Mouse (Mus musculus): ENCODE measurements around the gene Ttc6. TPM values are rescaled to one million over a fixed set of nuclear protein-coding genes. Genes with fewer than 3 reads are reported as not detected.

The Ttc6 gene
- polyA plus RNA-seq, 1 experiment from 2014 or later = 2.8 TPM

GRCm38 (mm10) chr12:57622030-57622429 is 58.1 kb downstream of the Ttc6 start:
- WGBS = 73% methylated on average over 5 of the region's 5 CpGs
- ATAC-seq (ENCODE audit: insufficient read depth, low FRiP score) = no peak
- Histone ChIP-seq H3K9ac (ENCODE audit: low read length) (no peak overlapping the region), H3K36me3 (ENCODE audit: control insufficient read depth, insufficient read depth, low read length) (no peaks in the 10 kb centered on the region), H3K4me2 (ENCODE audit: low read depth, low read length) (no peak overlapping the region), H3K4me3 (replicated peaks; ENCODE audit: low read length) (no peak overlapping the region), H3K9me3 (replicated peaks; ENCODE audit: control insufficient read depth, low read length) (no peaks in the 10 kb centered on the region), H3K27ac (ENCODE audit: low read length) (no peak overlapping the region), H3K4me1 (ENCODE audit: control insufficient read depth, insufficient read depth, low read length) (no peaks in the 10 kb centered on the region), H3K27me3 (ENCODE audit: control insufficient read depth, insufficient read depth, low read length) (no peaks in the 10 kb centered on the region)

DNA sequence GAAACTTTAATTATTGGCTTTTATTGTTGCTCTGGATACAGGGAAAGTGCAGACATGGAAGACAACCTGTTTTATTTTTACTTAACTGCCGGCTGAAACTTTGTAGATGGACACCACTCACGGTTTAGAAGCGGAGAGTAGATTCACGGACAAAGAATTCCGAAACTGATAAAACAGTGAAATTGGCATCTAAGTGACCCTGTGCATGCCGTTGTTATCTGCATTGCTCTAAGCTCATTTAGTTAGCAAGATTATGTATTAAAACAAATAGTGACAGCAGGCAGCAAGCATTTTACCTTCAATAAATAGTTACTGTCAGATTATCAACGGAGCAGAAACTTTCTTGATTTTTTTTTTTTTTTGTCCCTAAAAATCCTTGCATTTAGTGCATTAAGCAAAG is 59.4 kb downstream of the Ttc6 start:
- Histone ChIP-seq H3K4me1 (ENCODE audit: control insufficient read depth, insufficient read depth, low read length) (no peaks in the 10 kb centered on the region), H3K9ac (ENCODE audit: low read length) (no peak overlapping the region), H3K36me3 (ENCODE audit: control insufficient read depth, insufficient read depth, low read length) (no peaks in the 10 kb centered on the region), H3K27me3 (ENCODE audit: control insufficient read depth, insufficient read depth, low read length) (no peaks in the 10 kb centered on the region), H3K4me2 (ENCODE audit: low read depth, low read length) (peak overlapping the region; percentile 34; the same call in 1 of the 2 replicates), H3K4me3 (replicated peaks; ENCODE audit: low read length) (no peak overlapping the region), H3K9me3 (replicated peaks; ENCODE audit: control insufficient read depth, low read length) (no peaks in the 10 kb centered on the region), H3K27ac (ENCODE audit: low read length) (peak overlapping the region; percentile 23; the same call in 1 of the 2 replicates)
- ATAC-seq (ENCODE audit: insufficient read depth, low FRiP score) = no peak
- 21% methylated on average over 7 of the region's 7 CpGs for WGBS

DNA sequence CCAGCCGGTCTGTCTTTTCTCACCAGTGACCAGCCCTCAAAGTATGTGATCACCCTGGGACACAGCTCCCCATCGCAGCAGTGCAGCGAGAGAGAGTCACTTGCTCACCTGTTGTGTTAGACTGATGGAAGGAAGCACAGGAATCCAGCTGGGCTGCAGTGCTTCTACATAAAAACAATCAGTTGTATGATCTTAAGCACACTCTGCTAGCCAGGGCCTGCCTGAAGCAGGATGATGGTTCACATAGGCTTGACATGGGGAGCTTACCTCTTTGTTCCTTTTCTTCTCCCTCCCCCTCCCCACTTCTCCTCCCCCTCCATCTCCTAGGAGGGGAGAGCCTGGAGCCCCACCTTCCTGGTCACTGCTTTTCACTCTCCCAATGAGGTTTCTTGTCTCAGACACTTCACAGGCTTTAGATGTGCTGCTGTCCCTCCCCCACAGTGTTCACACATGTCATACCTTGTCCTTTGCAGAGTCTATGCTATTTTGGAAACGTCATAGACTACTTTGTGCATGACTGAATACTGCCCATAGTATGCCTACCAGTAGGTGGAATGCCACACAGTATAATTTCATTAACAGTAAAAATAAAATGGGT is 60.2 kb downstream of the Ttc6 start:
- Histone ChIP-seq H3K4me2 (ENCODE audit: low read depth, low read length) (no peak overlapping the region; the same call in 1 of the 2 replicates), H3K9me3 (replicated peaks; ENCODE audit: control insufficient read depth, low read length) (no peaks in the 10 kb centered on the region), H3K4me1 (ENCODE audit: control insufficient read depth, insufficient read depth, low read length) (no peaks in the 10 kb centered on the region), H3K9ac (ENCODE audit: low read length) (no peak overlapping the region), H3K4me3 (replicated peaks; ENCODE audit: low read length) (no peak overlapping the region), H3K27me3 (ENCODE audit: control insufficient read depth, insufficient read depth, low read length) (no peaks in the 10 kb centered on the region), H3K27ac (ENCODE audit: low read length) (no peak overlapping the region), H3K36me3 (ENCODE audit: control insufficient read depth, insufficient read depth, low read length) (no peaks in the 10 kb centered on the region)
- ATAC-seq (ENCODE audit: insufficient read depth, low FRiP score) = peak; percentile 66
- 31% methylated on average over 4 of the region's 4 CpGs for WGBS

DNA sequence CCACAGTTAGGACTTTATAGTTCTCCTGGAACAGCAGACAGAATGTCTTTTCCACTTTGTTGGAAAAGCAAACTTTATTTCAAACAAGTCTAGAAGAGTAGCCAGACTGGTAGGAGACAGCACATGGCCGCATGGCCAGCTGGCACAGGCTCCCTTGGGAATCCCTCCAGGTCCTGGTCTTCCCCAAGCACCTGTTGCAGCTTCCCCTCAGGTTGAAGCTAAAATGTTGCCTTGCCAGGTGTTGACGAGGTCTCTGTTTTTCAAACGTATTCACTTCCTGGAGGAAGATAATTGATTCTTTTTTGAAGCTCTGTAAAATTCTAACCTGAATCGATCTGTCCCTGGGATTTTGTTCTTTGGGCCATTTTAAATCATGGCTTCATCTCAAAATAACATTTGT is 86.1 kb downstream of the Ttc6 start:
- Histone ChIP-seq H3K4me1 (ENCODE audit: control insufficient read depth, insufficient read depth, low read length) (no peaks in the 10 kb centered on the region), H3K9ac (ENCODE audit: low read length) (no peak overlapping the region), H3K36me3 (ENCODE audit: control insufficient read depth, insufficient read depth, low read length) (no peaks in the 10 kb centered on the region), H3K27ac (ENCODE audit: low read length) (no peak overlapping the region), H3K27me3 (ENCODE audit: control insufficient read depth, insufficient read depth, low read length) (no peaks in the 10 kb centered on the region), H3K4me3 (replicated peaks; ENCODE audit: low read length) (no peak overlapping the region), H3K4me2 (ENCODE audit: low read depth, low read length) (no peak overlapping the region), H3K9me3 (replicated peaks; ENCODE audit: control insufficient read depth, low read length) (no peaks in the 10 kb centered on the region)
- 76% methylated on average over 4 of the region's 4 CpGs for WGBS
- no peak for ATAC-seq (ENCODE audit: insufficient read depth, low FRiP score)

DNA sequence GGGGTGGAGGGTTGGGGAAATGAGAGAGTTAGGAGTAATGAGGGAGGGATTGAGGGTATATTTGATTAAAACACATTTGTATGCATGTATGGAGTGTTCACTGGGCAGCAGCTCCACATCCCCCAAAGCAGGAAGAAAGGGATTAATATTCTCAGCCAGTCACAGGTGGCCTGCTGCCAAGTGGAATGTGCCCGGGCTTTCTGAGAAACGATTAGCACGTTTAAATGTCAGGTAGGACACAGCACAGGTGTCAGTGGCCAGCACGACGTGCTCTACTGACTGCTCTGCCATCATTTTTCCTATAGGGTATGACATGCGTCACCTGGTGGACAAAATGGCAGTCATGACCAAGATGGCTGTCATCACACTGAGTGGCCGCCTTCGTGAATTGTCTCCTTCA is 86.8 kb downstream of the Ttc6 start:
- Histone ChIP-seq H3K9me3 (replicated peaks; ENCODE audit: control insufficient read depth, low read length) (no peaks in the 10 kb centered on the region), H3K4me2 (ENCODE audit: low read depth, low read length) (no peak overlapping the region), H3K27me3 (ENCODE audit: control insufficient read depth, insufficient read depth, low read length) (no peaks in the 10 kb centered on the region), H3K4me1 (ENCODE audit: control insufficient read depth, insufficient read depth, low read length) (no peaks in the 10 kb centered on the region), H3K27ac (ENCODE audit: low read length) (no peak overlapping the region), H3K9ac (ENCODE audit: low read length) (no peak overlapping the region), H3K36me3 (ENCODE audit: control insufficient read depth, insufficient read depth, low read length) (no peaks in the 10 kb centered on the region), H3K4me3 (replicated peaks; ENCODE audit: low read length) (no peak overlapping the region)
- no peak for ATAC-seq (ENCODE audit: insufficient read depth, low FRiP score)
- 56% methylated on average over 8 of the region's 8 CpGs for WGBS

DNA sequence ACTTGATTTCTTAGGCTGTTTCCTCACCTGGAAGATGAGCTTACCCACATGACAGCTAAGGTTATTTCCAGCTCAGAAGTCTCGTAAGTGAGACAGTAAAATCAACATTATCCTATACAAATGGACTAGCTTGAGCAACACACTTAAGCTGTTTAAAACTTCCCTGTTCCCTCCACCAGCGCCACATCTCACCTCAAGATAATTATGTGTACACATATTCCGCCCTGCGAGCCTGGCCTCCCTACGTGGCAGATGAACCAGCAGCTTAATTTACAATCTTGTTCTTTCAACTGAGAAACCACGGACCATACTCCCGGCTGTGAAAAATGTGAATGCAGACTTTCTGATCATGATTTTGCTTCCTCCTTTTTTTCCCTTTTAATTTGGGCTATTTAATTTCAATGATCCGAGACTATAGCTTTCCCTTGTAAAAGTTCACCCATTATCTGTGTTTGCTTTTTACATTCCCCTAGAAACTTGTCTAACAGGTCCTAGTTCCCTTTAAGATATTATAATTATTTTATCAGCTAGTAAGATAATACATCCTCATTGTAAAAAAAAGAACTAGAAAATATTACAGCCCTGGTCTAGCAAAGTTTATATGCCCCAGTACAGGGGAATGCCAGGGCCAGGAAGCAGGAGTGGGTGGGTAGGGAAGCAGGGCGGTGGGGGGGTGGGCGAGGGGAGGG is 99.2 kb downstream of the Ttc6 start:
- Histone ChIP-seq H3K9ac (ENCODE audit: low read length) (peak overlapping the region; percentile 34; the same call in 1 of the 2 replicates), H3K27ac (ENCODE audit: low read length) (peak overlapping the region; percentile 95), H3K9me3 (replicated peaks; ENCODE audit: control insufficient read depth, low read length) (no peaks in the 10 kb centered on the region), H3K4me1 (ENCODE audit: control insufficient read depth, insufficient read depth, low read length) (no peaks in the 10 kb centered on the region; the same call in 1 of the 2 replicates), H3K4me3 (replicated peaks; ENCODE audit: low read length) (no peak overlapping the region; the same call in 1 of the 2 replicates), H3K36me3 (ENCODE audit: control insufficient read depth, insufficient read depth, low read length) (no peaks in the 10 kb centered on the region), H3K4me2 (ENCODE audit: low read depth, low read length) (peak overlapping the region; percentile 44), H3K27me3 (ENCODE audit: control insufficient read depth, insufficient read depth, low read length) (no peaks in the 10 kb centered on the region)
- peak; percentile 87 for ATAC-seq (ENCODE audit: insufficient read depth, low FRiP score)
- WGBS = 43% methylated on average over 10 of the region's 10 CpGs

DNA sequence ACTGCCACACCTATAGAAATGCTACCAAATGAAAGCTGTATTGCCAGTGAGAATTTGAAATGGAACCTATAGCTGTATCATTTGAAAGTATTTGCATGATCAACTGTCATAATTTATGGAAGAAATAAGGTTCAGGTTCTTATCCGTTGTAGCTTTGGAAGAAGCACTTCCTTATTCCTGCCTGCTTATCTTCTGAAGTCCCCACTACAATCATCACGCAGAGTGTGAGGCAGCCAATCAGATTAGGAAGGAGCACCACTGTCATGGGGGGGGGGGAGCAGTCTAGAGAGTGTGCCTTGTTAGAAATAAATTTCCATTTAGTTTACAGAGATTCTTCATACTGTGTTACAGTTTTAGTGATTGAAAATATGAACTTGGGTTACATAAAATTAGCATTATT is 108.5 kb downstream of the Ttc6 start:
- Histone ChIP-seq H3K36me3 (ENCODE audit: control insufficient read depth, insufficient read depth, low read length) (no peaks in the 10 kb centered on the region), H3K4me1 (ENCODE audit: control insufficient read depth, insufficient read depth, low read length) (no peaks in the 10 kb centered on the region), H3K4me2 (ENCODE audit: low read depth, low read length) (no peak overlapping the region), H3K4me3 (replicated peaks; ENCODE audit: low read length) (no peak overlapping the region), H3K9me3 (replicated peaks; ENCODE audit: control insufficient read depth, low read length) (no peaks in the 10 kb centered on the region), H3K9ac (ENCODE audit: low read length) (no peak overlapping the region), H3K27me3 (ENCODE audit: control insufficient read depth, insufficient read depth, low read length) (no peaks in the 10 kb centered on the region), H3K27ac (ENCODE audit: low read length) (no peak overlapping the region)
- no peak for ATAC-seq (ENCODE audit: insufficient read depth, low FRiP score)
- 66% methylated on average over 2 of the region's 2 CpGs for WGBS

- no peak overlapping the region for H3K27ac ChIP-seq (ENCODE audit: low read length)
- 0 out of 2 replicates have a peak, but pooled peaks cover 2% of the 10 kb centered on the region for H3K4me1 ChIP-seq (ENCODE audit: control insufficient read depth, insufficient read depth, low read length)
- 41% methylated on average over 9 of the region's 9 CpGs for WGBS
- H3K4me2 ChIP-seq (ENCODE audit: low read depth, low read length) = no peak overlapping the region
- no peaks in the 10 kb centered on the region for H3K9me3 ChIP-seq (replicated peaks; ENCODE audit: control insufficient read depth, low read length)
- no peaks in the 10 kb centered on the region for H3K36me3 ChIP-seq (ENCODE audit: control insufficient read depth, insufficient read depth, low read length)
- H3K4me3 ChIP-seq (replicated peaks; ENCODE audit: low read length) = no peak overlapping the region
- H3K9ac ChIP-seq (ENCODE audit: low read length) = no peak overlapping the region
- ATAC-seq (ENCODE audit: insufficient read depth, low FRiP score) = peak; percentile 74; the same call in 1 of the 2 replicates
- no peaks in the 10 kb centered on the region for H3K27me3 ChIP-seq (ENCODE audit: control insufficient read depth, insufficient read depth, low read length)
Measured at GRCm38 (mm10) chr12:57684967-57685423, 121.1 kb downstream of the Ttc6 start.

DNA sequence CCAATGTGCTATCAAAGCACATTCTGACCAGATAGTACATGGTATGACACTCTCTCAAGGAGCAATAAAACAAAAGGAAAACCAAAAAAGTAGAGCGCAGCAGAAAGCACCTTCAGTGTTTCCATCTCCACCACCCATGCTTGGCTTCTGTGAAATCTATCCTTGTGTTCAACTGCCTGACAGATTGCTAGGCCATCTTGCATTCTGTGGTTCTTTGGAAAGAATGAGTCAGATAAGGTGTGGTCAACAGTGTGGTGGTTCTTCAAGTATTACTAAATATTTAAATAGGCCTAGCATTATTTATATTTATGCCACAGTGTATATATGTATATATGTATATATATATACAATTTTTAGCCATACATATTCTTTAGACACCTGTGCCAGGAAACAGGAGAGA is 146.1 kb downstream of the Ttc6 start:
- H3K4me3 ChIP-seq (replicated peaks; ENCODE audit: low read length) = no peak overlapping the region
- no peaks in the 10 kb centered on the region for H3K4me1 ChIP-seq (ENCODE audit: control insufficient read depth, insufficient read depth, low read length)
- 92% methylated on average over 1 of the region's 1 CpGs for WGBS

More for the DNA sequence above, 146.1 kb downstream of the Ttc6 start:
- H3K27ac ChIP-seq (ENCODE audit: low read length) = no peak overlapping the region
- H3K36me3 ChIP-seq (ENCODE audit: control insufficient read depth, insufficient read depth, low read length) = no peaks in the 10 kb centered on the region
- no peaks in the 10 kb centered on the region for H3K27me3 ChIP-seq (ENCODE audit: control insufficient read depth, insufficient read depth, low read length)
- H3K9ac ChIP-seq (ENCODE audit: low read length) = no peak overlapping the region
- no peaks in the 10 kb centered on the region for H3K9me3 ChIP-seq (replicated peaks; ENCODE audit: control insufficient read depth, low read length)
- H3K4me2 ChIP-seq (ENCODE audit: low read depth, low read length) = no peak overlapping the region
- no peak for ATAC-seq (ENCODE audit: insufficient read depth, low FRiP score)

Data from stomach, embryonic 16.5 days (tissue).